Mouse (Mus musculus) intestine, embryonic 14.5 days (tissue): ENCODE measurements around the gene Mkrn2. TPM values are rescaled to one million over a fixed set of nuclear protein-coding genes. Genes with fewer than 3 reads are reported as not detected.

Experiments
- ATAC-seq: fragments of 200-750 bp; cut with Nextera tagmentation; replicated peaks from 2 replicates; pipeline ENCODE4 v1.8.0; 2017; ENCODE audit warnings: low read depth, moderate number of reproducible peaks, moderate TSS enrichment, moderate library complexity; ENCODE audit not compliant: low FRiP score, low TSS enrichment
- DNase-seq: peaks from one replicate; pipeline ENCODE4 v3.0.0-alpha.2; 2018; ENCODE audit warnings: low spot score
- H3K27ac ChIP-seq: fragments of 300-500 bp; sonication (generic); 2 replicates; pipeline ENCODE4 v1.5.1; 2014; ENCODE audit warnings: low read depth, mild to moderate bottlenecking, control low read depth
- H3K27me3 ChIP-seq: fragments of 300-500 bp; sonication (generic); replicated peaks from 2 replicates; pipeline ENCODE4 v1.6.1; 2014; ENCODE audit warnings: low read length, control low read depth; ENCODE audit not compliant: control insufficient read depth, insufficient read depth
- H3K36me3 ChIP-seq: fragments of 300-500 bp; sonication (generic); 2 replicates; pipeline ENCODE4 v1.6.1; 2014; ENCODE audit warnings: low read length, control low read depth; ENCODE audit not compliant: control insufficient read depth, insufficient read depth
- H3K4me1 ChIP-seq: fragments of 300-500 bp; sonication (generic); replicated peaks from 2 replicates; pipeline ENCODE4 v1.6.1; 2014; ENCODE audit warnings: low read length, control low read depth, mixed read lengths; ENCODE audit not compliant: control insufficient read depth, insufficient read depth
- H3K4me2 ChIP-seq: fragments of 300-500 bp; sonication (generic); 2 replicates; pipeline ENCODE4 v1.6.1; 2014; ENCODE audit warnings: low read length
- H3K4me3 ChIP-seq: fragments of 300-500 bp; sonication (generic); 2 replicates; pipeline ENCODE4 v1.5.1; 2014; ENCODE audit warnings: low read depth, low read length, control low read depth, mixed read lengths
- H3K9ac ChIP-seq: fragments of 300-500 bp; sonication (generic); 2 replicates; pipeline ENCODE4 v1.6.1; 2014; ENCODE audit warnings: mild to moderate bottlenecking, low read length
- H3K9me3 ChIP-seq: fragments of 300-500 bp; sonication (generic); 2 replicates; pipeline ENCODE4 v1.6.1; 2016; ENCODE audit warnings: low read length, control low read depth; ENCODE audit not compliant: control insufficient read depth
- WGBS: fragments of 180-500 bp; shearing (Covaris S2); extraction: QIAGEN DNeasy Blood & Tissue Kit; methylation state at CpG from one replicate; pipeline ENCODE4 v1.1.7; 2014; 5-methylcytosine and 5-hydroxymethylcytosine counted together
- polyA plus RNA-seq: library from polyadenylated mRNA; unstranded; fragments of >200 nt; fragmentation: Nextera tagmentation; extraction: Ambion mirVana; gene quantifications from 2 replicates; pipeline ENCODE4 v1.2.1, GENCODE M21; 2014

Mkrn2 gene
- polyA plus RNA-seq, 1 experiment from 2014 or later, result 28.0 TPM

- peak; percentile 78 for ATAC-seq
- Histone ChIP-seq H3K9me3 (no peaks in the 10 kb centered on the region), H3K4me3 (no peak overlapping the region), H3K27ac (peak overlapping the region; percentile 16; the same call in 1 of the 2 replicates), H3K36me3 (no peaks in the 10 kb centered on the region), H3K27me3 (no peaks in the 10 kb centered on the region), H3K4me2 (no peak overlapping the region), H3K4me1 (peaks cover 19% of the 10 kb centered on the region), H3K9ac (no peak overlapping the region)
- DNase-seq, result peak; percentile 57
- 40% methylated on average over 5 of the region's 5 CpGs for WGBS
Measured at GRCm38 (mm10) chr6:115650476-115651427, 49.0 kb downstream of the Mkrn2 start.

GRCm38 (mm10) chr6:115651719-115652118, 50.0 kb downstream of the Mkrn2 start:
- Histone ChIP-seq H3K27ac (no peak overlapping the region), H3K4me1 (peaks cover 19% of the 10 kb centered on the region), H3K4me2 (no peak overlapping the region), H3K36me3 (no peaks in the 10 kb centered on the region), H3K27me3 (no peaks in the 10 kb centered on the region), H3K9ac (no peak overlapping the region), H3K4me3 (no peak overlapping the region), H3K9me3 (no peaks in the 10 kb centered on the region)
- ATAC-seq, result no peak
- DNase-seq, result no peak

- H3K9me3 ChIP-seq, result no peaks in the 10 kb centered on the region
- DNase-seq (no peak), ATAC-seq (no peak)
- H3K4me3 ChIP-seq, result no peak overlapping the region
- H3K9ac ChIP-seq, result no peak overlapping the region
- peaks cover 21% of the 10 kb centered on the region for H3K4me1 ChIP-seq
- no peak overlapping the region for H3K27ac ChIP-seq
- H3K36me3 ChIP-seq, result no peaks in the 10 kb centered on the region
- no peaks in the 10 kb centered on the region for H3K27me3 ChIP-seq
- H3K4me2 ChIP-seq, result no peak overlapping the region
- 44% methylated on average over 2 of the region's 2 CpGs for WGBS
Measured at GRCm38 (mm10) chr6:115653939-115654338, 52.2 kb downstream of the Mkrn2 start.

- no peak overlapping the region for H3K4me3 ChIP-seq
- no peak for DNase-seq
- H3K9me3 ChIP-seq, result no peaks in the 10 kb centered on the region
- no peaks in the 10 kb centered on the region for H3K27me3 ChIP-seq
- no peak for ATAC-seq
- no peak overlapping the region for H3K4me2 ChIP-seq
- H3K27ac ChIP-seq, result no peak overlapping the region
- H3K36me3 ChIP-seq, result no peaks in the 10 kb centered on the region
- H3K9ac ChIP-seq, result no peak overlapping the region
- peaks cover 4% of the 10 kb centered on the region; the same call in 1 of the 2 replicates for H3K4me1 ChIP-seq
Measured at GRCm38 (mm10) chr6:115658802-115659201, 57.1 kb downstream of the Mkrn2 start.

GRCm38 (mm10) chr6:115664268-115664667, 62.6 kb downstream of the Mkrn2 start:
- DNase-seq (no peak), ATAC-seq (no peak)
- no peak overlapping the region for H3K4me3 ChIP-seq
- H3K27ac ChIP-seq, result no peak overlapping the region
- no peaks in the 10 kb centered on the region for H3K9me3 ChIP-seq
- H3K9ac ChIP-seq, result no peak overlapping the region
- 84% methylated on average over 3 of the region's 3 CpGs for WGBS
- H3K36me3 ChIP-seq, result no peaks in the 10 kb centered on the region
- H3K4me1 ChIP-seq, result no peaks in the 10 kb centered on the region; the same call in 1 of the 2 replicates
- no peak overlapping the region for H3K4me2 ChIP-seq
- no peaks in the 10 kb centered on the region for H3K27me3 ChIP-seq

- Histone ChIP-seq H3K9me3 (no peaks in the 10 kb centered on the region), H3K4me2 (no peak overlapping the region), H3K4me1 (no peaks in the 10 kb centered on the region; the same call in 1 of the 2 replicates), H3K36me3 (no peaks in the 10 kb centered on the region), H3K27me3 (no peaks in the 10 kb centered on the region), H3K4me3 (no peak overlapping the region), H3K9ac (no peak overlapping the region), H3K27ac (0 out of 2 replicates have a peak overlapping the region, but pooled peaks have one; percentile 19)
- 73% methylated on average over 4 of the region's 4 CpGs for WGBS
- DNase-seq (no peak), ATAC-seq (peak; percentile 77; the same call in 1 of the 2 replicates)
Measured at GRCm38 (mm10) chr6:115666641-115667040, 64.9 kb downstream of the Mkrn2 start.

Other genes starting within 250 kb of the Mkrn2 start
- 11.6 and 13.6 TPM in 2 replicates for gene Pparg, start 241.0 kb upstream of the Mkrn2 start, polyA plus RNA-seq
- gene Tsen2, start 57.2 kb upstream of the Mkrn2 start, polyA plus RNA-seq, result 32.3 and 32.6 TPM in 2 replicates
- 26.2 and 32.0 TPM in 2 replicates for gene Mkrn2os, start 9.3 kb upstream of the Mkrn2 start, polyA plus RNA-seq
- gene Raf1, start 74.7 kb downstream of the Mkrn2 start, polyA plus RNA-seq, result 114 and 122 TPM in 2 replicates
- 0.48 and 0.51 TPM in 2 replicates for gene Tmem40, start 160.5 kb downstream of the Mkrn2 start, polyA plus RNA-seq
- gene Cand2, start 172.6 kb downstream of the Mkrn2 start, polyA plus RNA-seq, result 29.6 and 30.2 TPM in 2 replicates
- gene Rpl32, start 206.8 kb downstream of the Mkrn2 start, polyA plus RNA-seq, result 2,668 and 2,809 TPM in 2 replicates
- 0.67 and 0.69 TPM in 2 replicates for gene Efcab12, start 236.5 kb downstream of the Mkrn2 start, polyA plus RNA-seq